Mouse (Mus musculus) intestine, postnatal 0 days (tissue): Measurements from ENCODE around the gene Tmem115. TPM values are rescaled to one million over a fixed set of nuclear protein-coding genes. Genes with fewer than 3 reads are reported as not detected.

Source experiments
- ATAC-seq: fragments of 200-750 bp; cut with Nextera tagmentation; 2 replicates; pipeline ENCODE4 v1.8.0; 2017; ENCODE audit warnings: mild to moderate bottlenecking, moderate TSS enrichment, moderate library complexity
- H3K27ac ChIP-seq: fragments of 300-500 bp; sonication (generic); 2 replicates; pipeline ENCODE4 v1.5.1; 2014; ENCODE audit warnings: mild to moderate bottlenecking, low read depth, low read length, moderate library complexity
- H3K27me3 ChIP-seq: fragments of 300-500 bp; sonication (generic); replicated peaks from 2 replicates; pipeline ENCODE4 v1.6.1; 2014; ENCODE audit warnings: low read length, mixed read lengths; ENCODE audit not compliant: control insufficient read depth, insufficient read depth
- H3K36me3 ChIP-seq: fragments of 300-500 bp; sonication (generic); 2 replicates; pipeline ENCODE4 v1.6.1; 2014; ENCODE audit warnings: mild to moderate bottlenecking, moderate library complexity; ENCODE audit not compliant: control insufficient read depth, insufficient read depth
- H3K4me1 ChIP-seq: fragments of 300-500 bp; sonication (generic); replicated peaks from 2 replicates; pipeline ENCODE4 v1.6.1; 2014; ENCODE audit warnings: antibody characterized with exemption, low read length, mixed read lengths; ENCODE audit not compliant: control insufficient read depth, insufficient read depth
- H3K4me2 ChIP-seq: fragments of 300-500 bp; sonication (generic); replicated peaks from 2 replicates; pipeline ENCODE4 v1.6.1; 2014; ENCODE audit warnings: low read depth, mild to moderate bottlenecking, moderate library complexity
- H3K4me3 ChIP-seq: fragments of 300-500 bp; sonication (generic); 2 replicates; pipeline ENCODE4 v1.5.1; 2014; ENCODE audit warnings: low read depth, low read length
- H3K9ac ChIP-seq: fragments of 300-500 bp; sonication (generic); 2 replicates; pipeline ENCODE4 v1.6.1; 2014; ENCODE audit warnings: mild to moderate bottlenecking, low read depth, low read length
- H3K9me3 ChIP-seq: fragments of 300-500 bp; sonication (generic); 2 replicates; pipeline ENCODE4 v1.6.1; 2016; ENCODE audit warnings: mixed run types; ENCODE audit not compliant: control insufficient read depth
- CTCF ChIP-seq: sonication (generic); IDR thresholded peaks from 2 replicates; pipeline ENCODE4 v1.5.1; 2016; ENCODE audit warnings: low read depth, mild to moderate bottlenecking, control low read depth, antibody characterized with exemption, moderate library complexity
- WGBS: fragments of 180-500 bp; shearing (Covaris S2); extraction: QIAGEN DNeasy Blood & Tissue Kit; methylation state at CpG from one replicate; pipeline ENCODE4 v1.1.7; 2014; 5-methylcytosine and 5-hydroxymethylcytosine counted together
- polyA plus RNA-seq: library from polyadenylated mRNA; unstranded; fragments of >200 nt; fragmentation: Nextera tagmentation; extraction: Ambion mirVana; gene quantifications from 2 replicates; pipeline ENCODE4 v1.2.1, GENCODE M21; 2015

Tmem115 gene
- polyA plus RNA-seq, 1 experiment from 2014 or later, result 38.0 TPM

GRCm38 (mm10) chr9:107576357-107577107 lies 42.8 kb downstream of the Tmem115 start, which contains the start of gene Hyal1:
Hyal1 (plus strand) TSS chr9:107576927.
- 9% methylated on average over 16 of the region's 16 CpGs for WGBS
- ATAC-seq, result peak; percentile 52

GRCm38 (mm10) chr9:107577871-107578270 lies 44.1 kb downstream of the Tmem115 start:
- Histone ChIP-seq H3K4me3 (no peak overlapping the region), H3K4me2 (no peak overlapping the region; the same call in 1 of the 2 replicates)
- no peak for ATAC-seq

More at GRCm38 (mm10) chr9:107576357-107577107, 42.8 kb downstream of the Tmem115 start, which contains the start of gene Hyal1:
- peak within 1 kb of the TSS; percentile 31 for H3K4me3 ChIP-seq
- H3K4me1 ChIP-seq, result peaks cover 9% of the 10 kb centered on the region
- no peaks in the 10 kb centered on the region for H3K9me3 ChIP-seq
- peak within 1 kb of the TSS; percentile 8; the same call in 1 of the 2 replicates for H3K9ac ChIP-seq
- H3K27me3 ChIP-seq, result no peaks in the 10 kb centered on the region
- peak within 1 kb of the TSS; percentile 55 for H3K27ac ChIP-seq
- peaks cover 19% of the 10 kb centered on the region; the same call in 1 of the 2 replicates for H3K36me3 ChIP-seq
- no peak for TF ChIP-seq CTCF
- peak within 1 kb of the TSS; percentile 59 for H3K4me2 ChIP-seq

DNA sequence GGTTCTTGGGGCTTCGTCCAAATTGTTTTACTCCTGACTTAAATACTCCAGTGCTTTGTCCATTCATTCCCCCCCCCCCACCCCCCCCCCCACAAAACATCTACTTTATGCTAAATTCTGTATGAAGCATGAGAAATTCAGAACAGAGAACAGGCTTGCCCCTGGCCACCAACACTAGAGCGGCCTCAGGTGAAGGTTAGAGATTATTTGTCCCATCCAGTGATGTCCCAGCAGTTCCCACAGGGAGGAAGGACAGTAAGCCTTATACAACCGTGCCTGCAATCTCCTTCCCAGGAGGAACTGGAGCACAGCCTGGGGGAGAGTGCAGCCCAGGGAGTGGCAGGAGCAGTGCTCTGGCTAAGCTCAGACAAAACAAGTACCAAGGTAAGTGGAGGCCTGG lies 44.8 kb downstream of the Tmem115 start, which contains the start of gene Naa80:
Naa80 (plus strand) TSS at position 301 of the 400 bp plus-strand sequence.
- 0 out of 2 replicates have a peak, but pooled peaks cover 5% of the 10 kb centered on the region for H3K4me1 ChIP-seq
- H3K4me2 ChIP-seq, result peak within 1 kb of the TSS; percentile 91; the same call in 1 of the 2 replicates
- H3K27me3 ChIP-seq, result no peaks in the 10 kb centered on the region
- H3K9me3 ChIP-seq, result no peaks in the 10 kb centered on the region
- 72% methylated on average over 3 of the region's 3 CpGs for WGBS
- no peak within 1 kb of the TSS; the same call in 1 of the 2 replicates for H3K27ac ChIP-seq
- H3K9ac ChIP-seq, result no peak within 1 kb of the TSS
- peaks cover 13% of the 10 kb centered on the region for H3K36me3 ChIP-seq
- TF ChIP-seq CTCF, result no peak
- ATAC-seq, result no peak
- H3K4me3 ChIP-seq, result no peak within 1 kb of the TSS

More at GRCm38 (mm10) chr9:107577871-107578270, 44.1 kb downstream of the Tmem115 start:
- peaks cover 10% of the 10 kb centered on the region; the same call in 1 of the 2 replicates for H3K36me3 ChIP-seq
- 0 out of 2 replicates have a peak, but pooled peaks cover 5% of the 10 kb centered on the region for H3K4me1 ChIP-seq
- no peak overlapping the region; the same call in 1 of the 2 replicates for H3K27ac ChIP-seq
- 90% methylated on average over 10 of the region's 10 CpGs for WGBS
- no peak for TF ChIP-seq CTCF
- no peaks in the 10 kb centered on the region for H3K27me3 ChIP-seq
- H3K9me3 ChIP-seq, result no peaks in the 10 kb centered on the region
- no peak overlapping the region for H3K9ac ChIP-seq

GRCm38 (mm10) chr9:107579023-107579900 lies 45.5 kb downstream of the Tmem115 start:
- TF ChIP-seq CTCF, result no peak
- ATAC-seq, result no peak
- no peak overlapping the region for H3K9ac ChIP-seq
- peaks cover 17% of the 10 kb centered on the region for H3K36me3 ChIP-seq
- H3K27ac ChIP-seq, result no peak overlapping the region; the same call in 1 of the 2 replicates
- H3K4me3 ChIP-seq, result no peak overlapping the region
- WGBS, result 93% methylated on average over 14 of the region's 14 CpGs
- H3K4me2 ChIP-seq, result 0 out of 2 replicates have a peak overlapping the region, but pooled peaks have one; percentile 91
- H3K4me1 ChIP-seq, result 0 out of 2 replicates have a peak, but pooled peaks cover 5% of the 10 kb centered on the region
- H3K9me3 ChIP-seq, result no peaks in the 10 kb centered on the region
- H3K27me3 ChIP-seq, result no peaks in the 10 kb centered on the region

- 0 out of 2 replicates have a peak, but pooled peaks cover 5% of the 10 kb centered on the region for H3K4me1 ChIP-seq
- no peaks in the 10 kb centered on the region for H3K27me3 ChIP-seq
- under 1% methylated on average over 32 of the region's 32 CpGs for WGBS
- H3K36me3 ChIP-seq, result peaks cover 18% of the 10 kb centered on the region
- peak within 1 kb of the TSS; percentile 70 for H3K9ac ChIP-seq
- no peaks in the 10 kb centered on the region for H3K9me3 ChIP-seq
- no peak for TF ChIP-seq CTCF
- peak within 1 kb of the TSS; percentile 84 for H3K27ac ChIP-seq
- peak within 1 kb of the TSS; percentile 51 for H3K4me3 ChIP-seq
- ATAC-seq, result peak; percentile 60
- peak within 1 kb of the TSS; percentile 91 for H3K4me2 ChIP-seq
These were observed 47.0 kb downstream of the Tmem115 start, which contains the start of gene Hyal3 for GRCm38 (mm10) chr9:107580501-107581317. Hyal3 (plus strand) TSS chr9:107580818.
